Mouse (Mus musculus) midbrain, embryonic 12.5 days (tissue): ENCODE results near the gene Arl13a. TPM values are rescaled to one million over a fixed set of nuclear protein-coding genes. Genes with fewer than 3 reads are reported as not detected.
"Not testable (repeated sequence)": the region's sequence is repeated elsewhere in the genome, so short reads cannot be mapped to it uniquely, and the experiment has no call there.

Experiments
- ATAC-seq: fragments of 200-750 bp; cut with Nextera tagmentation; 2 replicates; pipeline ENCODE4 v1.8.0; 2017; ENCODE audit warnings: low read depth, moderate TSS enrichment, moderate library complexity; ENCODE audit not compliant: low FRiP score
- H3K27ac ChIP-seq: fragments of 300-500 bp; sonication (generic); replicated peaks from 2 replicates; pipeline ENCODE4 v1.5.1; 2016; ENCODE audit warnings: mild to moderate bottlenecking
- H3K27me3 ChIP-seq: fragments of 300-500 bp; sonication (generic); 2 replicates; pipeline ENCODE4 v1.6.1; 2016; ENCODE audit warnings: mild to moderate bottlenecking
- H3K36me3 ChIP-seq: fragments of 300-500 bp; sonication (generic); 2 replicates; pipeline ENCODE4 v1.6.1; 2016
- H3K4me1 ChIP-seq: fragments of 300-500 bp; sonication (generic); 2 replicates; pipeline ENCODE4 v1.6.1; 2016
- H3K4me2 ChIP-seq: fragments of 300-500 bp; sonication (generic); replicated peaks from 2 replicates; pipeline ENCODE4 v1.6.1; 2016; ENCODE audit warnings: mild to moderate bottlenecking, moderate library complexity
- H3K4me3 ChIP-seq: fragments of 300-500 bp; sonication (generic); 2 replicates; pipeline ENCODE4 v1.5.1; 2016; ENCODE audit warnings: mild to moderate bottlenecking
- H3K9ac ChIP-seq: fragments of 300-500 bp; sonication (generic); replicated peaks from 2 replicates; pipeline ENCODE4 v1.6.1; 2016; ENCODE audit warnings: mild to moderate bottlenecking, moderate library complexity
- H3K9me3 ChIP-seq: fragments of 300-500 bp; sonication (generic); 2 replicates; pipeline ENCODE4 v1.6.1; 2016; ENCODE audit warnings: mild to moderate bottlenecking
- WGBS: fragments of 180-500 bp; shearing (Covaris S2); methylation state at CpG from one replicate; pipeline ENCODE4 v1.1.7; 2016; 5-methylcytosine and 5-hydroxymethylcytosine counted together
- polyA plus RNA-seq: library from polyadenylated mRNA; unstranded; fragments of >200 nt; fragmentation: Nextera tagmentation; extraction: Ambion mirVana; gene quantifications from 2 replicates; pipeline ENCODE4 v1.2.1, GENCODE M21; 2016

Gene Arl13a
- not detected in 2 replicates for polyA plus RNA-seq

DNA sequence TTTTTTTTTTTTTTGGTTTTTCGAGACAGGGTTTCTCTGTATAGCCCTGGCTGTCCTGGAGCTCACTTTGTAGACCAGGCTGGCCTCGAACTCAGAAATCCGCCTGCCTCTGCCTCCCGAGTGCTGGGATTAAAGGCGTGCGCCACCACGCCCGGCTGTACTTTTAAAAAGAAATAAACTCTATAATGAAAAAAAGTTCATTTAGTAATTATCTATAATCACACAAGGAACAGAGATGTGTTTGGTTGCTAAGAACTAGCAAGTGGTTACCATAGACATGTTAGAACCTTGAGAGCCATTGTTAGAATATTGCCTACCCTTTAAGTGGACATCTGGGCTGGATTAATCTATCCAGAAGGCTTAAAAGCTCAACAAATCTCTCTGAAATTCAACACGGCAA, at the start of gene Arl13a:
TSS of gene Arl13a (plus strand) at position 301 of the 400 bp plus-strand sequence.
- not testable (repeated sequence) for H3K9me3 ChIP-seq, H3K36me3 ChIP-seq, H3K4me1 ChIP-seq, H3K27me3 ChIP-seq, ATAC-seq, H3K4me3 ChIP-seq, H3K4me2 ChIP-seq, H3K9ac ChIP-seq, H3K27ac ChIP-seq
- WGBS: 88% methylated on average over 9 of the region's 9 CpGs

GRCm38 (mm10) chrX:134140024-134140423, 47.3 kb upstream of the Arl13a start:
- H3K4me3 ChIP-seq: no peak overlapping the region
- 86% methylated on average over 6 of the region's 6 CpGs for WGBS
- 0 out of 2 replicates have a peak, but pooled peaks cover 9% of the 10 kb centered on the region for H3K27me3 ChIP-seq

GRCm38 (mm10) chrX:134141551-134141950, 45.8 kb upstream of the Arl13a start:
- H3K27me3 ChIP-seq: 0 out of 2 replicates have a peak, but pooled peaks cover 5% of the 10 kb centered on the region
- no peaks in the 10 kb centered on the region for H3K36me3 ChIP-seq
- H3K9me3 ChIP-seq: no peaks in the 10 kb centered on the region
- no peaks in the 10 kb centered on the region for H3K4me1 ChIP-seq
- H3K27ac ChIP-seq: no peak overlapping the region
- ATAC-seq: no peak
- no peak overlapping the region for H3K4me2 ChIP-seq
- no peak overlapping the region for H3K9ac ChIP-seq
- WGBS: 74% methylated on average over 1 of the region's 1 CpGs
- no peak overlapping the region for H3K4me3 ChIP-seq

More at GRCm38 (mm10) chrX:134140024-134140423, 47.3 kb upstream of the Arl13a start:
- Histone ChIP-seq H3K9ac (no peak overlapping the region), H3K4me1 (no peaks in the 10 kb centered on the region), H3K4me2 (no peak overlapping the region), H3K27ac (no peak overlapping the region), H3K9me3 (no peaks in the 10 kb centered on the region), H3K36me3 (no peaks in the 10 kb centered on the region)
- no peak for ATAC-seq

GRCm38 (mm10) chrX:134141986-134142385, 45.3 kb upstream of the Arl13a start:
- no peaks in the 10 kb centered on the region for H3K36me3 ChIP-seq
- H3K4me3 ChIP-seq: no peak overlapping the region
- no peak for ATAC-seq
- H3K27ac ChIP-seq: no peak overlapping the region
- H3K9me3 ChIP-seq: no peaks in the 10 kb centered on the region
- H3K27me3 ChIP-seq: 0 out of 2 replicates have a peak, but pooled peaks cover 5% of the 10 kb centered on the region
- no peaks in the 10 kb centered on the region for H3K4me1 ChIP-seq
- 72% methylated on average over 4 of the region's 4 CpGs for WGBS
- H3K9ac ChIP-seq: no peak overlapping the region
- no peak overlapping the region for H3K4me2 ChIP-seq

DNA sequence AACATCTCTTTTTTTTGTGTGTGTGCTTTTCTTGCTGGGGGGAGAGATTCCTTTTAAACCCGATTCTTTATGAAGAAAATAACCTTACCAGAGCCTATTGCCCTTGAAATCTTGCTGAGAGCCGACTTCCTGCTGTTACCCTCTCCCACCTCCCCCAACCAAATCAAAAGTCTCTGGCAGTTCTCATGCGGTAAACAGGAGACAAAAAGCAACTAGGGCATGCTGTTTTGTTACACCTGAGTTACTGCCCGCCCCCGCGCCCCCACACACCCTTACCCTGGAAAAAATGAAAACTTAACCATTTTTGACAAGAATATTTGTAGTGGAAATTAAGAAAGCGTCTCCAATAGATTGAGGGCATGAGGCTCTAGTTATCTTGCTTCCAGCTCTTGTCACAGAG, 29.1 kb upstream of the Arl13a start:
- no peak overlapping the region for H3K27ac ChIP-seq
- ATAC-seq: no peak
- H3K4me2 ChIP-seq: no peak overlapping the region
- H3K27me3 ChIP-seq: peaks cover 27% of the 10 kb centered on the region
- no peaks in the 10 kb centered on the region for H3K9me3 ChIP-seq
- no peak overlapping the region for H3K4me3 ChIP-seq
- H3K36me3 ChIP-seq: no peaks in the 10 kb centered on the region
- no peak overlapping the region for H3K9ac ChIP-seq
- no peaks in the 10 kb centered on the region for H3K4me1 ChIP-seq
- WGBS: 50% methylated on average over 7 of the region's 7 CpGs

- Histone ChIP-seq H3K4me1 (no peaks in the 10 kb centered on the region), H3K9me3 (no peaks in the 10 kb centered on the region), H3K4me3 (no peak overlapping the region), H3K4me2 (no peak overlapping the region), H3K36me3 (no peaks in the 10 kb centered on the region), H3K27me3 (peaks cover 34% of the 10 kb centered on the region), H3K9ac (no peak overlapping the region), H3K27ac (no peak overlapping the region)
- WGBS: 93% methylated on average over 2 of the region's 2 CpGs
- ATAC-seq: no peak
Measured at GRCm38 (mm10) chrX:134160442-134160841, 26.9 kb upstream of the Arl13a start.

DNA sequence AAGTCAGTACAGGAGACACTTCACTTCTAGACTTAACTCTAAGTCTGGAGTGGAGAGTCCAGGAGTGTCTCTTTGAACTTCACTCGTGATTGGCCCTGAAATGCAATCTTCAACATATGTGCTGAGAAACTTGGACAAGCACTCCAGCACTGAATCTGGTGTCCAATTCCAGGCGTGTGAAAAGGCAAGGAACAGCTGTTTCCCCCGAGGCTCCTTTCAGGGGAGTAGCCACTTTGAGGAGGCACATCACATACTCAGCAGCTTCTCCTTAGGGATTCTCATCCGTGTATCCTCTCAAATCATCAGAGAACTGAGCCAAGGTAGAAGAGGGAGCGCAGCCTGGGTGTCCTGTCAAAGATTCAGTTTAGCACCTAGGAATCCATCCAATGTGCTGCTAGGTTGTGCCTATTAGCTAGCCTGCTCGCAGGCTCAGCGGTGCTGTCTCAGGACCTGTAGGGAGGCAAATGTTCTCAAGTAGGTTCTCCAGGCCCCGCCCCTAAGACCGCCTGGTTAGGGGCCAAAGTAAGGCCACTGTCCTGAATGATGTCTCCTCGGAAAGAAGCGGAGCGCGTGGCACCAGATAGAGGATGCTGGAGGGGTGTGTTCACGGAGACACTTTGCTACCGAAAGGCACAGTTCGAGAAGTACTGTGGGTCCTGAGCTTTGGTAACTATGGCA, 25.1 kb upstream of the Arl13a start, which contains the start of gene Xkrx:
TSS of gene Xkrx (minus strand) at position 34 of the 678 bp plus-strand sequence.
- Histone ChIP-seq H3K4me1 (no peaks in the 10 kb centered on the region), H3K27me3 (peaks cover 34% of the 10 kb centered on the region), H3K4me2 (peak within 1 kb of the TSS; percentile 52), H3K9me3 (no peaks in the 10 kb centered on the region), H3K36me3 (no peaks in the 10 kb centered on the region), H3K27ac (no peak within 1 kb of the TSS), H3K4me3 (peak within 1 kb of the TSS; percentile 33), H3K9ac (no peak within 1 kb of the TSS)
- 34% methylated on average over 16 of the region's 16 CpGs for WGBS
- ATAC-seq: no peak

GRCm38 (mm10) chrX:134162826-134163225, 24.5 kb upstream of the Arl13a start:
- H3K9me3 ChIP-seq: no peaks in the 10 kb centered on the region
- H3K4me1 ChIP-seq: no peaks in the 10 kb centered on the region
- no peak overlapping the region for H3K9ac ChIP-seq
- H3K36me3 ChIP-seq: no peaks in the 10 kb centered on the region
- no peak overlapping the region for H3K27ac ChIP-seq
- peak overlapping the region; percentile 33 for H3K4me3 ChIP-seq
- H3K4me2 ChIP-seq: peak overlapping the region; percentile 52
- no peak for ATAC-seq
- H3K27me3 ChIP-seq: peaks cover 34% of the 10 kb centered on the region
- WGBS: 29% methylated on average over 11 of the region's 11 CpGs

- 56% methylated on average over 4 of the region's 4 CpGs for WGBS
- no peak for ATAC-seq
Measured at GRCm38 (mm10) chrX:134163484-134163883, 23.8 kb upstream of the Arl13a start.

GRCm38 (mm10) chrX:134170584-134170983, 16.7 kb upstream of the Arl13a start:
- H3K4me3 ChIP-seq: no peak overlapping the region
- H3K4me1 ChIP-seq: no peaks in the 10 kb centered on the region
- H3K36me3 ChIP-seq: no peaks in the 10 kb centered on the region
- no peak overlapping the region for H3K4me2 ChIP-seq
- WGBS: 94% methylated on average over 1 of the region's 1 CpGs
- no peak overlapping the region for H3K9ac ChIP-seq
- no peaks in the 10 kb centered on the region for H3K9me3 ChIP-seq
- H3K27ac ChIP-seq: no peak overlapping the region
- ATAC-seq: no peak
- H3K27me3 ChIP-seq: no peaks in the 10 kb centered on the region

More at GRCm38 (mm10) chrX:134163484-134163883, 23.8 kb upstream of the Arl13a start:
- H3K4me1 ChIP-seq: no peaks in the 10 kb centered on the region
- H3K4me3 ChIP-seq: no peak overlapping the region
- H3K27ac ChIP-seq: no peak overlapping the region
- H3K27me3 ChIP-seq: peaks cover 33% of the 10 kb centered on the region
- peak overlapping the region; percentile 52; the same call in 1 of the 2 replicates for H3K4me2 ChIP-seq
- H3K9ac ChIP-seq: no peak overlapping the region
- H3K9me3 ChIP-seq: no peaks in the 10 kb centered on the region
- no peaks in the 10 kb centered on the region for H3K36me3 ChIP-seq

DNA sequence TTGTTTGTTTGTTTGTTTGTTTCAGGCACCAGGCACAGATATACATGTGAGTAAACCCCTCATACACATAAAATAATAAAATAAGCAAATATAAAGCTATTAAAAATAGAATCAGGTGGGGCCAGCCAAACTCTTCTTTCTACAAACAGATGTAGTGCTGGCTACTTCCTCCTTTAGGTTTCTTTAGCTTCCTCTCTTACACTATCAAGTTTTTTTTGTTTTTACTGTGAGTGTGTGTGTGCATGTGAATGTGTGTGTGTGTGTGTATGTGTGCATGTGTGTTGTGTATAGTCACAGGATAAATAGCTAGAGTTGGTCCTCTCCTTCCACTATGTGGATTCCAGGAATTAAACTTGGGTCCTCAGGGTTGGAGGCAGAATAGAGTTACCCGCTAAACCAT, 12.6 kb upstream of the Arl13a start:
- no peak overlapping the region for H3K27ac ChIP-seq
- no peak for ATAC-seq
- no peaks in the 10 kb centered on the region for H3K27me3 ChIP-seq
- H3K36me3 ChIP-seq: no peaks in the 10 kb centered on the region
- no peak overlapping the region for H3K4me2 ChIP-seq
- H3K4me1 ChIP-seq: no peaks in the 10 kb centered on the region
- H3K9me3 ChIP-seq: no peaks in the 10 kb centered on the region
- no peak overlapping the region for H3K9ac ChIP-seq
- H3K4me3 ChIP-seq: no peak overlapping the region
- 78% methylated on average over 1 of the region's 1 CpGs for WGBS

DNA sequence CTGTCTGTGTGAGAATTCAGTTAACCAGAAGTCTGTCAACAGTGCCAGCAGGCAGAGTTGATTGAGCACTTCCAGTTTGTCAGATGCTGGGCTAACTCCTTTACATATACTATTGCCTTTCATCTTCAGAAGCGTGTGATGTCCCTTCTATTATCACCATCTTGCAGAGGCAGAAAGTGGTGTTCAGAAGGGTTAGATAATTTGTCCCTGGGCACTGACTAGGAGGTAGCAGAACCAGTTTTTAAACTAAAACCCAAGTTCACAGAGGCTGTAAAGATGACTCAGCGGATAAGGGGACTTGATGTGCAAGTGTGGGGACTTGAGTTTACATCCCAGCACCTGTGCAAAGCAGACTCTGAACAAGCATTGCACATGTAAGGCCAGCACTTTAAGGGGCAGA, 21.2 kb downstream of the Arl13a start:
- 85% methylated on average over 2 of the region's 2 CpGs for WGBS
- peaks cover 5% of the 10 kb centered on the region; the same call in 1 of the 2 replicates for H3K27me3 ChIP-seq
- no peak for ATAC-seq

More for the DNA sequence above, 21.2 kb downstream of the Arl13a start:
- Histone ChIP-seq H3K27ac (no peak overlapping the region), H3K4me1 (no peaks in the 10 kb centered on the region), H3K4me3 (no peak overlapping the region), H3K4me2 (no peak overlapping the region), H3K9me3 (no peaks in the 10 kb centered on the region), H3K9ac (no peak overlapping the region), H3K36me3 (no peaks in the 10 kb centered on the region)
